Mouse (Mus musculus) stomach, adult 2 months (tissue): Measurements from ENCODE around the gene Tmem199. TPM values are rescaled to one million over a fixed set of nuclear protein-coding genes. Genes with fewer than 3 reads are reported as not detected.

Source experiments
- polyA plus RNA-seq: library from polyadenylated mRNA; depleted of rRNA; stranded (reverse); fragments of >200 nt; gene quantifications from 2 replicates; pipeline ENCODE4 v1.2.3, GENCODE M21; 2012; rRNA removed

Gene Tmem199
- 2.5 and 3.6 TPM in 2 replicates for polyA plus RNA-seq

DNA sequence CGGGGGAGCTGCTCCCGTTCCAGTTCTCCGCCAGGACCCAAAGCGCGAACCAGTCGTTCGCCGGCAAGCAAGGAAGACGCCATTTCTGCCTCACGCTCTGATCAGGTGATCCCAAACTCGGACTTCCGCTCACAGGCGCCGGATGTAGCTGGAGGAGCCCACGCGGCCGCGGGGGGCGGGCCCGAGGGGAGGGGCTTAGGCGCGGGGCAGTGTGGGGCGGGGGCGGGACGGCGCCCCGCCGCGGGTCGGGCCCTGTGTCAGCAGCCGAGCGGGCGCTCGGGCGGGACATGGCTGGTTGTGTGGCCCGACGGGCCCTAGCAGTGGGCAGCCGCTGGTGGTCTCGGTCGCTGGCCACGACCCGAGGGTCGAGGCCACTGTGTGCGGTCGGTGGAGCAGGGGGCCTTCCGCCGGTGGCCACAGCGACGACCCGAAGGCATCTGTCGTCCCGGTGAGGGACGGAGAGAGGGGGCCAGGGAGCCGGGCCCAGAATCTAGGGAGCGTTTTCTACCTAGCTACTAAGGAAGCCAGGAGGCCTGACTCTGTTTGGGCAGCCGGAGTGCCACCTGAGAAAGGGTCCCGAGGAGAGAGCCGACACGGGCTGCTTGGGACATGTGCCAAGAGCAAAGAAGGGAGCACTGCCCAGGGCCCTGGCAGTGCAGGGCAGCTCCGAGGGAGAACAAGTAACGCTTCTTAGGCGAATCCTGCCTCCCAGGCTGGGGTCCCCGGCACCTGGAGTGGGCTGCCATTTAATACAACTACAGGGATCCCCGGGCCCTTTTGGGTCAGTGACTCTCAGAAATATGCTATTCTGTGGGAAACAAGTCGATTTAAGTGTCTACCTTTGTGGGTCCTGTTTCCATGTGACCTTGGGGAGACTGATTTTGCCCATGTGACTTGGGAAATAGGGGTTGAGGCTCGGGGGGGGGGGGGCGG is at the start of gene Tmem199, which contains the start of gene Poldip2:
Gene Tmem199 (minus strand): TSS at position 148 of the 933 bp plus-strand sequence.
Gene Poldip2 (plus strand): TSS at position 169 of the 933 bp plus-strand sequence.

DNA sequence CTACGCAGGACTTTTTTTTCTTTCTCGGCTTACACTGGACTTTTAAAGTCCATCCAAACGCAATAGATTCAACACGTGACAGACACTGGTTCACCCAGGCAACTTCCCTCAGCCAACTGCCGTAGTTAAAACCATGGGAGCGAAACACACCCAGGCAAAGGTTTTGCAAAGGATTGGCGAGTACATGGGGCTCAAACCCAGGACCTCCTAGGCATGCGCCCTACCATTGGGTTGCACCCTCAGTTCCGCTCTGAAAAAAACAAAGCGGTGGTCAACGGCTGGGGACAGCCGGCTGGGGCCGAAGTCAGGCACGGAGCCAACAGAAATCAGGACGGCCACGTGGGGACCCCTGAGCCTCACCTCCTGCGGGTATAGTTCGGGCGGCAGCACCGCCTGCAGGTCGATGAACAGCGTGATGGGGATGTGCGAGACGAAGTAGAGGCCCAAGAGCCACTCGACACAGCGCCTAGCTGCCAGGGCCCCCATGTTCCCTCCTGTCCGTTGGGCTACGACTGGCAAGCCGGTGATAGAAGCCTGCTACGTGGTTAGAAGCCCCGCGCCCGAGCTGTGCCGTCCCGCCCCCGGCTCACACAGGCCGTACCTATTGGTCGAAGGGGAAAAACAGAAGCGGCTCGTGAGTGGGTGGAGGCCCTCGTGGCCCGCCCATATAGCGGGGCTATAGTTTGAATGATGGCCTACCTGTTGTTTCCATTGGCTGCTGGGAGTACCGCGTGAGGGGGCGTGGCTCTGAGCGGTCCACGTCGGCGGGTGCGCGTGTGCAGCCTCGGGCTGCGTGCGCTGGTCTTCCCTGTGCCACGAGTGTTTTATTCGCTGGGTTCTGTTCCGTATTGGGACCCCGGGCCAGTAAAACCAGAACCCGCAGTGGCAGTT is 38.4 kb upstream of the Tmem199 start, which contains the start of gene Tmem97:
Gene Tmem97 (minus strand): TSS at position 610 of the 891 bp plus-strand sequence.

DNA sequence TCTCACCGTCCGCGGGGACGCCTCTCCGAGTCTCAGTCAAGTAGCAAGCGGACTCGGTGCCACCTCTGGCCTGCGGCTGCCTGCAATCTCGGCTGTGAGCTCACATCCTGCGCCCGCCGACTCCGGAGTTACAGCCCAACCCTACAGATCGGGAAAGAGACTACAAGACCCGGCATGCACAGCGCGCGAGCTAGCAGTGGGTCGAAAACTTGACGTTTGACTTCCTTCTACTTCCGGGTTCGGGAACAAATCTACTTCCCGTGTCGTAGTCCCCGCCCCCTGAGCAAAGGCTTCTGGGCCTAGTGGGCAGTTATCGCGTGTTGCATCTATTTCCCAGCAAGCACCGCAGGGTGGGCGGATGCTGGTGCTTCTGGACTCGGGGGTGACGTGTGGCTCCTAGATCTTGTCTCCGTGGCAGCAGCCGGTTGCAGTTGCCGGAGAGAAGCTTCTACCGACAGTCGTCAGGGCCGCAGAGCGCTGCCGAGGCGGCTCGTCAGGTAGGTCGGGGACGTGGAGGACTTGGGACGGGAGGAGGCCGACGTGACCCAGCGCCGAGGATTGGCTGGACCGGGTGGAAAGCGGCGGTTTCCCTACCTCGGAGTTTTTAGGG is 24.2 kb upstream of the Tmem199 start, which contains the start of the genes Tnfaip1 and Ift20:
Gene Tnfaip1 (minus strand): TSS at position 253 of the 610 bp plus-strand sequence.
Gene Ift20 (plus strand): TSS at position 282 of the 610 bp plus-strand sequence.

DNA sequence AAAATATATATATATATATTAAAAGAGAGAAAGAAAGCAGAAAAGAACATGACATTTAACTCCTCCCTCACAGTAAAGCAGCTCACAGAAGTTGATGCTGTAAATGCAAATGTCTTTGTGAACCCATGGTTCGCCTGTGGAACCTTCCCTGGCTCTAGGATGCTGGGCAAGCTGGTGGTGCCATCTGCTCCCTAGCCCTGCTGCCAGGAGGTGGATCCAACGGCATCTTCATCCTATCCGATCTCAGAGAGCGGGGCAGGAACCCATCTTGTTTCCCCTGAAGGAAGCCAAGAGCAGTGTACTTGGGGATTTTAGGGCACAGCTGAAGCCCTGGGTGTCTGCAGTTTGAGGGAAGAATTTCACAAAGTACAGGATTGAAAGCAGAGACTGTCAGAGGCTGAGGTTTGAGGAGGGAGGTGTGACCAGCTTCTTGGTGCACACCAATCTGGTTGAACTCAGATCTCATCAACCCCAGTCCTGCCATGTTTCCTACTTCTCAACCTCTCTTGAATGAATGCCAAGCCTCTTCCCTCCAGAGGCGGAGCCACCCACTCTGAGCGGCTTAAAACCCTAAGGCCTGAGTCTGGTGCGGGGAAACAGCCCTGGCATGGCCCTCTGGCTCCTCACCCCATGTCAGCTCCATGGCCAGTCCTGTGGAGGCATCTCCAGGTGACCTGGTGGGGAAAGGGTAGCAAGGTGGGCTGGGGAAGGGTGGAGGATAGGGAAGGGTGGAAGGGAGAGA is 8.9 kb downstream of the Tmem199 start, which contains the start of gene Sebox:
Gene Sebox (plus strand): TSS at position 539 of the 742 bp plus-strand sequence.

DNA sequence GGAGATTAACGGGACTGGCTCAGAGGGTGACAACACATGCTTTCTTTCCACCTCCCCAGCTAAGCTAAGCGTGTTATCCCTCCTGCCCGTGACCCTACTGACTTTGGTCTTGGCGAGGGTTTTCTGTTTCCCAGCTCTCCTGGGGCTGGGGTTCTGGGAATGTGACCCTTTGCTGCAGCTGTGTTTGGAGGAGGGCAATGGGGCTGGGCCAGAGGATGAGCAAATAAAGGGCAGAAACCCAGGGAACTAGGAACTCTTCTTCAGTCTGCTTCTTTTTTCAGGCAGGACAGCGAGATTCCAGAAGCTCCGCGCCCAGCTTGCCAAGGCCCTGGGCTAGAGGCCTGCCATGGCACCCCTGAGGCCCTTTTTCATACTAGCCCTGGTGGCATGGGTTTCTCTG is 13.0 kb downstream of the Tmem199 start, which contains the start of gene Vtn:
Gene Vtn (plus strand): TSS at position 88 of the 400 bp plus-strand sequence.

DNA sequence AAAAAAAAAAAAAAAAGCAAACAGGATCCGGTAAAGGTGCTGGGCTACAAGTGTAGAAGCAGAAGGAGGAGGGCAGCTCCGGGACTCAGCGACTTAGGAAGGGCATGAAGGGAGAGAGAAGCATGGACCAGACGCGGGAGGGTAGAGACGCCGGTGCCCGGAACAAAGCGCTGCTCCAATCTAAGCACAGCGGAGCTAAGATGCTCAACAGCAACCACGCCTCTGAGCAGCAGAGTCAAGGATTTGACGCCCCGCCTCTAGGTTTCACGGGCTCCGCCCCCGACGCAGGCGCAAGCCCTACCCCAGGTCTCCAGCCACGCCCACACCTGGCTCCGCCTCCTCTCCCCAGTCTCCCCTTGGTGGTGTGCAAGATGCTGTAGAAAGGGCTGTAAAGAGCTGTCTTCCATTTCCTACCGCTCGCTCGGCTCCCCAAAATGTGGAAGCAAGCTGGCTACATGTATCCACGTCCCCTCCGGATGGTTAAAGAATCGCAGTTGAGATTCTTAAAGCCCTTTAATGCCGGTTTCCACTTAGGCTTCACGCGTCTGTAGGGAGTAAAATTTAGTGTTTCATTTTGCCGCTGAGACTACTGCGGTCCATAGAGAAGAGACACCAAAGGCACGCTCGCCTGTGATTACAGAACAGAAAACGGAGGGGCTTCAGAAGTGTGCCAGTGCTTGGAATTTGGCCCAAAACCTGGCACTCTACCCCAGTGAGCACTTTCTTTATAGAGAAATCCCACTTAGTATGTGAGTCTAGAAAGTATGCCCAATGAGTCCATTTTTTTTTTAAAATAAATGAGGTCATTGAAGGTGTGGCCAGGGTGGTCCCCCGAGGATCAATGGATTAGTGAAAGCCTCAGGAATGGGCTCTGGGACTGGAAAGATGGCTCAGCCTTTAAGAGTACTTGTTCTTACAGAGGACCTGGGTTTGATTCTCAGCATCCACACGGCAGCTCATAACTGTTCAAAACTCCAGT is 14.1 kb downstream of the Tmem199 start, which contains the start of gene Sarm1:
Gene Sarm1 (minus strand): TSS at position 211 of the 979 bp plus-strand sequence.

DNA sequence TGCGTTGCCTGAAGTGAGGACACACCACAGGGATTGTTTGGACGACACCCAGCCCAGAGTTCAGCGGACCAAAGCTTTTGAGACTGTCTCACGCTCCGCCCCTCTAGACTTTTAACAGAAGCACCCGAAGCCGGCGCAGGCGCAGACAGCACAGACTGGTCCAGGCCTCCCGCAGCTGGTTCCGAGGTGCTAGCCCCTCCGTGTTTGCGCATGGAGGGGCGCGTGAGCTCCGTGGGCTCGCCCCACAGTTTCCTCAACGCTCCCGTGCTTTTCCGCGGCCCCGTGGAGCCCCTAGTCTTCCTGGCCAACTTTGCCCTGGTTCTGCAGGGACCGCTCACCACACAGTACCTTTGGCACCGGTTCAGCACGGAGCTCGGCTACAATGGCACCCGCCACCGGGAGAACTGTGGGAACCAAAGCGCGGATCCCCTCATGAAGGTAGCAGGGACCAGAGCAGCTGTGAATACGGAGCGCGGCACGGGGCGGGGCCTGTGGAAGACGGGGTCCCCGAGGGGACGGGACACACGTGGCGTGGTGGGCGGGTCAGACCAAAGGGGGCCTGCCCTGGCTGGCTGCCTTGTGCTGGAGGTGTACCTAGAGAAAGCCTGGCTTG is 46.3 kb downstream of the Tmem199 start, which contains the start of gene Slc46a1:
Gene Slc46a1 (plus strand): TSS at position 130 of the 613 bp plus-strand sequence.

Other genes with a start within 250 kb of the Tmem199 start
- gene BC030499, start 221.3 kb downstream of the Tmem199 start, polyA plus RNA-seq = 0.06 TPM in 2 replicates
- 2.4 and 4.1 TPM in 2 replicates for gene Spag5, start 210.6 kb downstream of the Tmem199 start, polyA plus RNA-seq
- gene Aldoc, start 189.2 kb downstream of the Tmem199 start, polyA plus RNA-seq = 5.7 and 6.7 TPM in 2 replicates
- 35.8 and 40.6 TPM in 2 replicates for gene Pigs, start 183.8 kb downstream of the Tmem199 start, polyA plus RNA-seq
- gene Unc119, start 168.7 kb downstream of the Tmem199 start, polyA plus RNA-seq = 13.9 and 17.0 TPM in 2 replicates
- 1.5 and 1.9 TPM in 2 replicates for gene Foxn1, start 125.6 kb downstream of the Tmem199 start, polyA plus RNA-seq
- 0.03 TPM in 2 replicates for gene Slc13a2, start 90.0 kb downstream of the Tmem199 start, polyA plus RNA-seq
- gene Slc46a1, start 46.5 kb downstream of the Tmem199 start, polyA plus RNA-seq = 11.8 and 16.8 TPM in 2 replicates
- gene Sarm1, start 14.4 kb downstream of the Tmem199 start, polyA plus RNA-seq = 0.52 and 0.53 TPM in 2 replicates
- 8.3 and 11.7 TPM in 2 replicates for gene Vtn, start 13.1 kb downstream of the Tmem199 start, polyA plus RNA-seq
- gene Sebox, start 8.7 kb downstream of the Tmem199 start, polyA plus RNA-seq = 0.12 TPM in 1 of 2 replicates, not detected in the other
- 20.2 and 26.0 TPM in 2 replicates for gene Poldip2, start within 50 bp of the Tmem199 start, polyA plus RNA-seq
- gene Tnfaip1, start 24.2 kb upstream of the Tmem199 start, polyA plus RNA-seq = 13.3 and 15.2 TPM in 2 replicates
- gene Ift20, start 24.2 kb upstream of the Tmem199 start, polyA plus RNA-seq = 53.2 and 57.5 TPM in 2 replicates
- gene Tmem97, start 38.6 kb upstream of the Tmem199 start, polyA plus RNA-seq = 21.2 and 26.4 TPM in 2 replicates
- gene Nlk, start 185.2 kb upstream of the Tmem199 start, polyA plus RNA-seq = 6.6 and 7.6 TPM in 2 replicates
- gene Ccnq, start 239.6 kb upstream of the Tmem199 start, polyA plus RNA-seq = 21.8 and 27.0 TPM in 2 replicates